Mouse (Mus musculus): Measurements from ENCODE around the gene Acsbg1. TPM values are rescaled to one million over a fixed set of nuclear protein-coding genes. Genes with fewer than 3 reads are reported as not detected.
"Not testable (repeated sequence)": the region's sequence is repeated elsewhere in the genome, so short reads cannot be mapped to it uniquely, and the experiment has no call there.

Acsbg1 gene
- polyA plus RNA-seq, 1 experiment from 2014 or later = 11.4 TPM

DNA sequence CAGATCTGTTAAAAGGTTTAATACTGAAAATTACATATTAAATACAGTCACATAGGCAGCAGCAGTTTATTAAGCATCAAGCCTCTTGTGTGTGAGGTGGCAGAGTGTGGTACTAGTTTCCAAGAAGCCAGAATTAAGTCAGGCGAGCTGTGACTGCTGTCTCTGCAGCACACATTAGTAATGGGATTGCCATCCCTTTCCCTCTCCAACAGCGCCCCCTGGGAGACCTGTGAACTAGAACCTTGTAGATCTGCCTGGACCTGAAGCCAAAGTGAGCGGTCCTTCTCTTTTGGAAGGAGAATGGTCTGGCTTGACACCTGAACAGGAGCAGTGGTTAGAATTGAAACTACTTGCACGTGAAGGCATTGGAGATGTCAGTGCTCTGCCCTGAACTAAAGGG is 56.8 kb downstream of the Acsbg1 start:
- no peak overlapping the region for H3K9ac ChIP-seq (ENCODE audit: low read length)
- H3K27me3 ChIP-seq (ENCODE audit: control insufficient read depth, insufficient read depth, low read length) = no peaks in the 10 kb centered on the region
- H3K9me3 ChIP-seq (replicated peaks; ENCODE audit: control insufficient read depth, low read length) = no peaks in the 10 kb centered on the region
- ATAC-seq (ENCODE audit: insufficient read depth, low FRiP score) = no peak
- peaks cover 5% of the 10 kb centered on the region; the same call in 1 of the 2 replicates for H3K36me3 ChIP-seq (ENCODE audit: control insufficient read depth, insufficient read depth, low read length)
- H3K4me2 ChIP-seq (ENCODE audit: low read depth, low read length) = no peak overlapping the region
- H3K4me3 ChIP-seq (replicated peaks; ENCODE audit: low read length) = no peak overlapping the region
- WGBS = 65% methylated on average over 4 of the region's 4 CpGs
- no peaks in the 10 kb centered on the region for H3K4me1 ChIP-seq (ENCODE audit: control insufficient read depth, insufficient read depth, low read length)
- no peak overlapping the region for H3K27ac ChIP-seq (ENCODE audit: low read length)

DNA sequence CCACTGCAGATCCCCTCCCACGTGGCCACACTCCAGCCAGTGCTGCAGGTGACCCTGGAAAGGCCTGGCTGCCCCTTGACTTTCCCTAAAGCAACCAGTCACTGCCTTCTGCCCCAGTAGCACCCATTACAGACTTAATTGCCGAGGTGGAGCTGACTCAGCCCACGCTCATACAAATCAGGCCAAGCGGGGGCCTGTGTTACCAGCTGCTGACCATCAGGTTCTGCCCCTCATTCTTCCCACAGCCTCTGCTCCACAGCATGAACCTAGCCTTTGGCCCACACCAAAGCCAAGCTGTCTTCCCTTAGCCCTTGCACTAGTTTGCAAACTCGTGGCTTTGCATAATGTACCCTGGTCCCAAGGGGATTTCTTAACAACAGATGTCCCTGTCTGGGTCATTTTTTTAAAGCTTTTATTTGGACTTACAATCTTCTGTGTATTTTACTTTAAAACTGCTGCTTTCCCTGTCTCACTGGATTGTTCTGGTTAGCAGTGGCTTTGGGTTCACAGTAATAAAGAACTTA is 57.5 kb downstream of the Acsbg1 start:
- H3K4me1 ChIP-seq (ENCODE audit: control insufficient read depth, insufficient read depth, low read length) = no peaks in the 10 kb centered on the region
- no peak overlapping the region for H3K4me3 ChIP-seq (replicated peaks; ENCODE audit: low read length)
- 76% methylated on average over 5 of the region's 5 CpGs for WGBS
- no peak for ATAC-seq (ENCODE audit: insufficient read depth, low FRiP score)
- no peak overlapping the region for H3K9ac ChIP-seq (ENCODE audit: low read length)
- H3K36me3 ChIP-seq (ENCODE audit: control insufficient read depth, insufficient read depth, low read length) = peaks cover 9% of the 10 kb centered on the region
- H3K27me3 ChIP-seq (ENCODE audit: control insufficient read depth, insufficient read depth, low read length) = no peaks in the 10 kb centered on the region
- no peak overlapping the region for H3K27ac ChIP-seq (ENCODE audit: low read length)
- no peak overlapping the region for H3K4me2 ChIP-seq (ENCODE audit: low read depth, low read length)
- no peaks in the 10 kb centered on the region for H3K9me3 ChIP-seq (replicated peaks; ENCODE audit: control insufficient read depth, low read length)

DNA sequence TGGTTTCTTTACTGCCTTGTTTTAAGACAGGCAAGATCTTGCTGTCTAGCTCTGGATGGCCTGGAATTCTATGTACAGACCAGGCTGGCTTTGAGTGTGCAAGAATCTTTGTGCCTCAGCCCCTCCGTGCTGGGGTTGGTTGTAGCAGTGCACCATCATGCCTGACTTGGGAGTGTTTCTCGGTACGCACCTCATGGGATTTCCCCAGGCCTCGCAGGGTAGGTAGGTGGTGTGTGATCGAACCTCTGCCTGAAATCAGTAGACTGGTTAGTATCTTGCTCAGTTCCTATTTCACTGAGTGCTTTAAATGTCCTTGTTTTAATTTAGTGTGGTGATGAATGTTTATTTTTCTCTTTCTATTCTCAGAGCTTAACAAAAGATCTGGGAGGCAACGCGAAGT is 58.8 kb downstream of the Acsbg1 start:
- no peak overlapping the region for H3K9ac ChIP-seq (ENCODE audit: low read length)
- peaks cover 19% of the 10 kb centered on the region for H3K36me3 ChIP-seq (ENCODE audit: control insufficient read depth, insufficient read depth, low read length)
- no peak overlapping the region for H3K27ac ChIP-seq (ENCODE audit: low read length)
- H3K27me3 ChIP-seq (ENCODE audit: control insufficient read depth, insufficient read depth, low read length) = no peaks in the 10 kb centered on the region
- WGBS = 80% methylated on average over 7 of the region's 7 CpGs
- H3K4me1 ChIP-seq (ENCODE audit: control insufficient read depth, insufficient read depth, low read length) = no peaks in the 10 kb centered on the region
- H3K4me3 ChIP-seq (replicated peaks; ENCODE audit: low read length) = no peak overlapping the region
- no peak for ATAC-seq (ENCODE audit: insufficient read depth, low FRiP score)
- no peaks in the 10 kb centered on the region for H3K9me3 ChIP-seq (replicated peaks; ENCODE audit: control insufficient read depth, low read length)
- no peak overlapping the region for H3K4me2 ChIP-seq (ENCODE audit: low read depth, low read length)

DNA sequence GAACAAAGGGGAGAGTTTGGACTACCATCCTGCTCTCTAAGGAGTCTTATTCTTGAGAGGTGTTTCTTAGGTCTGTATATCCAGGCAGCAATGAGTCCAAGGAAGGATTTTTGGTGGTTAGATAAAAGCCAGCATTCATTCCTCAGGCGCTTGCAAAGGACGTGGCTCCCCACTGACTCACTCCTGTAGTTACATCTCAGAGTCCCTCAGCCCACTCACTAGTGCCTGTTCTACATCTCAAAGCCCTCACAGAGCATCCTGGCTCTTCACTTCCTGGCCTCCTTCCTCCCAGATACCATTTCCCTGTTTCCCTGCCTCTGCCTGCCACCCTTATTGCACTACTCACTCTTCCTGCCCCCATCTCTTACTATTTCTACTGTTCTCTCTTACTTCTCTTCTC is 59.3 kb downstream of the Acsbg1 start:
- ATAC-seq (ENCODE audit: insufficient read depth, low FRiP score) = no peak
- Histone ChIP-seq H3K4me2 (ENCODE audit: low read depth, low read length) (no peak overlapping the region), H3K27ac (ENCODE audit: low read length) (no peak overlapping the region), H3K4me1 (ENCODE audit: control insufficient read depth, insufficient read depth, low read length) (no peaks in the 10 kb centered on the region), H3K27me3 (ENCODE audit: control insufficient read depth, insufficient read depth, low read length) (no peaks in the 10 kb centered on the region), H3K36me3 (ENCODE audit: control insufficient read depth, insufficient read depth, low read length) (peaks cover 21% of the 10 kb centered on the region), H3K9me3 (replicated peaks; ENCODE audit: control insufficient read depth, low read length) (no peaks in the 10 kb centered on the region), H3K4me3 (replicated peaks; ENCODE audit: low read length) (no peak overlapping the region), H3K9ac (ENCODE audit: low read length) (no peak overlapping the region)
- WGBS = 90% methylated on average over 2 of the region's 2 CpGs

DNA sequence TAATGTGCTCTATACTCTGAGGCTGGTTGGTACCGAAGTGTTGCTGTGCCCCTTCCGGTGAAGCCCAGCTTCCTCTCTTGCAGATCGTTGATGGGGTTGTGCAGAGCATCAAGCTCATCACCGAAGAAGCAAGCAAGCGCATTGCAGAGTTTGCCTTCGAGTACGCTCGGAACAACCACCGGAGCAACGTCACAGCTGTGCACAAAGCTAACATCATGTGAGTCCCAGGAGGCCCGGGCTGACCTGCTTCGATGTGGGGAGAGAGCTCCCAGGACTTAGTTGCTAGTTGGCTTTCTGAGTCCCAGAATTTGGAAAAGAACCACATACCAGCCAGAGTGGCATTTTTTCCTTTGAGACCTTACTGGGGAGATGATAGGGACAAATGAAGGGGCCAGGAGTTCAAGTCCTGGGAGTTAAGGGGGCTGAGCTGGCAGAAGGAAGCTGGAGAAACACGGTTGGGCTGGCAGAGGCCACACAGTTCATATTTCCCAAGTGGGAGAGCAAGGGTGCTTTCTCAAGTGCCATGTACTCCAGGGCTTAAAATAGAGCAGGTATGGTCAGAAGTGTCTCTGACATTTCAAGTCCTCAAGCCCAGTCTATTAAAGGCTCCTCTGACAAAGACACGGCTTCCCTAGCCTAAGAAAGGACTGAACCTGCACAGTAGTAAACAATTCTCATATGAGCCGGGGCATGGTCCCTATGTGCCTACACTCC is 64.8 kb downstream of the Acsbg1 start:
- Histone ChIP-seq H3K4me3 (replicated peaks; ENCODE audit: low read length) (no peak overlapping the region), H3K9ac (ENCODE audit: low read length) (no peak overlapping the region), H3K4me2 (ENCODE audit: low read depth, low read length) (no peak overlapping the region), H3K27ac (ENCODE audit: low read length) (no peak overlapping the region), H3K36me3 (ENCODE audit: control insufficient read depth, insufficient read depth, low read length) (peaks cover 23% of the 10 kb centered on the region), H3K9me3 (replicated peaks; ENCODE audit: control insufficient read depth, low read length) (no peaks in the 10 kb centered on the region), H3K4me1 (ENCODE audit: control insufficient read depth, insufficient read depth, low read length) (no peaks in the 10 kb centered on the region), H3K27me3 (ENCODE audit: control insufficient read depth, insufficient read depth, low read length) (no peaks in the 10 kb centered on the region)
- 90% methylated on average over 15 of the region's 15 CpGs for WGBS
- no peak for ATAC-seq (ENCODE audit: insufficient read depth, low FRiP score)

DNA sequence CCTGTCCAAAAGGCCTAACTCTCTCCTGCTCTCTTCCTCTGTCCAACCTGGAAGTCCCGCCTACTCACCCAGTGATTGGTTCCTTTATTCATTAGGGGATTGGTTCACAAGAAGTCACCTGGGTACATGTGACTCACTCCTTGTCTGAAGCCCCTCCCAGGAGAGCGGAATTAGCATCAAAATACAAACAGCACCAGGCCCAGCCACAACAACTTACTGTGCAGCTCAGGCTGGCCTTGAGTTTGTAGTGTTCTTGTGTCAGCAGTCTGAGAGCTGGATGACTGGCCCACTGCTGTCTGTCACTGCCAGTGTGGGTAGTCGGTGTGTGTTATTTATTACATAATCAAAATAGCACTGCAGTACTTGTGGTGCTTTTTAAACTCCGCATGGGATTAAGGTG is 68.0 kb downstream of the Acsbg1 start:
- H3K4me1 ChIP-seq (ENCODE audit: control insufficient read depth, insufficient read depth, low read length); ATAC-seq (ENCODE audit: insufficient read depth, low FRiP score); H3K4me3 ChIP-seq (replicated peaks; ENCODE audit: low read length); H3K27me3 ChIP-seq (ENCODE audit: control insufficient read depth, insufficient read depth, low read length); H3K9me3 ChIP-seq (replicated peaks; ENCODE audit: control insufficient read depth, low read length); H3K27ac ChIP-seq (ENCODE audit: low read length); H3K4me2 ChIP-seq (ENCODE audit: low read depth, low read length); H3K9ac ChIP-seq (ENCODE audit: low read length): not testable (repeated sequence)
- WGBS = 84% methylated on average over 4 of the region's 4 CpGs
- peaks cover 15% of the 10 kb centered on the region for H3K36me3 ChIP-seq (ENCODE audit: control insufficient read depth, insufficient read depth, low read length)

DNA sequence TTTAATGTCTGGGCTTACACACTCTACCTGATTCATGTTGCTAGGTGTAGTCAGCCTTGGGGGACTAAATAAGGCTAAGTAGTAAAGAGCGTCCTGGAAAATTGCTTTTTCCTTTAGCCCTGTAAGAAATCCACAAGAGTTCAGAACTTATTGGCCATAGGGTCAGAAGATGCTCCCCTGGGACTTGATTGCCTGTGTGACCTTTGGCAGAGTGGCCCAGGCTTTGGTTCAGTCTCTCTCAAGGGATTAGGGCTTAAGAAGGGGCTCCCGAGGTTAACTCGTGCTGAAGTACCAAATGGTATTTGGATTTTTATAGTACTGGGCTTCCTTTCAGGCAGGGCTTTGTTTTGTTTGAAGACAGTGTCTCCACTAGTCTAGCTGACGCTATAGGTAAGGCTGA is 73.8 kb downstream of the Acsbg1 start:
- ATAC-seq (ENCODE audit: insufficient read depth, low FRiP score) = no peak
- WGBS = 62% methylated on average over 4 of the region's 4 CpGs
- no peak overlapping the region; the same call in 1 of the 2 replicates for H3K9ac ChIP-seq (ENCODE audit: low read length)

DNA sequence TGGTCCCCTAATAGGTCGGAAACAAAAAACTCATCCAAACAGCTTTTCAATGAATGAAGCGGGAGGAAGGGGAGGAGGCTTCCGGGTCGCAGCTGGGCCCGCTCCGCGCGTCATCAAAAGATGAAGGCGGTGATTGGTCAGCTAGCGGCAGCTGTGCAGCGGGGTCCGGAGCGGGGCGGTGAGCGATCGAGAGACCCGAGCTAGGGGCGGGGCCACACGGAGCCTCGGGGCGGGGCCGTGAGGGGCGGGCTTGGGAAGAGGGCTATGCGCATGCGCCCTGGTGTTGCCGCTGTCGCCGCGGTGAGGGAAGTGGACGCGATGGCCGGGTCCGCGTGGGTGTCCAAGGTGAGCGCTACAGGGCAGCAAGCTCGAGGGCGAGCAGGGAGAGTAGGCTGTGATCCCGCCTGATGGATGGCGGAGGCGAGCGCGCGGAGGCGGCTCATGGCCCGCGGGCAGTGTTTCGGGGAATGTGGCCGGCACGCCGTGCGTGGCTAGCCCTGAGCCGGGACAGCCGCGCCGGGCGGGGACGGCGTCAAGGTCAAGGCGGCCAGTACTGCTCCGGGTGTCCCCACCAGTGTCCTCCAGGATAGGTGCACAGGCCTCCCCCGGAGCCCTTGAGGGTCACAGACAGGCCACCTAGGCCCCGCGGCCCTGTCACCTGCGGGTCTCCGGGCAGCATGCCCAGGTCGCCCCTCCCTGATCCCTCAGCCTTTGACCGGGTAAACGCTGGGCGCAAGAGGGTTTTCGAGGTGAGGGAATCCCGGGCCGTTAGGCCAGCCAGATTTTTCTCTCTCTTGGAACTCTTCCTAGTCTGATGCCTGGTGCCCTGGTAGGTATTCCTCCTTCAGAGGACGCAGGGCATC is 75.2 kb downstream of the Acsbg1 start, which contains the start of gene Idh3a:
Gene Idh3a (plus strand): TSS at position 136 of the 863 bp plus-strand sequence.
- WGBS = under 1% methylated on average over 72 of the region's 73 CpGs
- H3K4me1 ChIP-seq (ENCODE audit: control insufficient read depth, insufficient read depth, low read length) = peaks cover 11% of the 10 kb centered on the region
- no peaks in the 10 kb centered on the region for H3K9me3 ChIP-seq (replicated peaks; ENCODE audit: control insufficient read depth, low read length)
- no peaks in the 10 kb centered on the region for H3K36me3 ChIP-seq (ENCODE audit: control insufficient read depth, insufficient read depth, low read length)
- H3K27ac ChIP-seq (ENCODE audit: low read length) = no peak within 1 kb of the TSS
- H3K4me3 ChIP-seq (replicated peaks; ENCODE audit: low read length) = peak within 1 kb of the TSS; percentile 96
- H3K4me2 ChIP-seq (ENCODE audit: low read depth, low read length) = peak within 1 kb of the TSS; percentile 86
- H3K9ac ChIP-seq (ENCODE audit: low read length) = peak within 1 kb of the TSS; percentile 87
- peak; percentile 99 for ATAC-seq (ENCODE audit: insufficient read depth, low FRiP score)
- no peaks in the 10 kb centered on the region for H3K27me3 ChIP-seq (ENCODE audit: control insufficient read depth, insufficient read depth, low read length)

More for the DNA sequence above, 73.8 kb downstream of the Acsbg1 start:
- no peaks in the 10 kb centered on the region for H3K27me3 ChIP-seq (ENCODE audit: control insufficient read depth, insufficient read depth, low read length)
- no peak overlapping the region for H3K27ac ChIP-seq (ENCODE audit: low read length)
- H3K4me2 ChIP-seq (ENCODE audit: low read depth, low read length) = peak overlapping the region; percentile 86; the same call in 1 of the 2 replicates
- peaks cover 11% of the 10 kb centered on the region for H3K4me1 ChIP-seq (ENCODE audit: control insufficient read depth, insufficient read depth, low read length)
- no peak overlapping the region for H3K4me3 ChIP-seq (replicated peaks; ENCODE audit: low read length)
- H3K9me3 ChIP-seq (replicated peaks; ENCODE audit: control insufficient read depth, low read length) = no peaks in the 10 kb centered on the region
- H3K36me3 ChIP-seq (ENCODE audit: control insufficient read depth, insufficient read depth, low read length) = 0 out of 2 replicates have a peak, but pooled peaks cover 4% of the 10 kb centered on the region

DNA sequence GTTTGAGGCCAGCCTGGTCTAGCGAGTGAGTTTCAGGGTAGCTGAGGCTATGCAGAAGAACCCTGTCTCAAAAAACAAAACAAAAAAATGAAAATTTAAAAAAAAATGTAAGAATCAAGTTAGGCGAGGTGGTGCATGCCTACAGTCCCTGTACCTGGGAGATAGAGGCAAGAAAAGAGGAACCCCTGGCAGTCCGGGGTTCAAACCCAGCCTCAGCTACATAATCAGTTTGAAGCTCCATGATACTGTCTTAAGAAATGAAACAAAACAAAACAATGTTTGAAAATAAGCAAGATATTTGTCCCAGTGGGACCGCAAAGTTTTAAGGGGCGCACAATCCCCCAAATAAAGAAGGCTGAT is 75.9 kb downstream of the Acsbg1 start:
- ATAC-seq (ENCODE audit: insufficient read depth, low FRiP score) = 0 out of 2 replicates have a peak, but pooled peaks have one; percentile 1
- WGBS = 28% methylated on average over 5 of the region's 5 CpGs
- peak overlapping the region; percentile 41; the same call in 1 of the 2 replicates for H3K9ac ChIP-seq (ENCODE audit: low read length)

More for the DNA sequence above, 75.9 kb downstream of the Acsbg1 start:
- no peaks in the 10 kb centered on the region for H3K27me3 ChIP-seq (ENCODE audit: control insufficient read depth, insufficient read depth, low read length)
- no peaks in the 10 kb centered on the region for H3K9me3 ChIP-seq (replicated peaks; ENCODE audit: control insufficient read depth, low read length)
- no peak overlapping the region for H3K27ac ChIP-seq (ENCODE audit: low read length)
- peaks cover 11% of the 10 kb centered on the region for H3K4me1 ChIP-seq (ENCODE audit: control insufficient read depth, insufficient read depth, low read length)
- H3K4me2 ChIP-seq (ENCODE audit: low read depth, low read length) = peak overlapping the region; percentile 86
- H3K36me3 ChIP-seq (ENCODE audit: control insufficient read depth, insufficient read depth, low read length) = no peaks in the 10 kb centered on the region
- H3K4me3 ChIP-seq (replicated peaks; ENCODE audit: low read length) = peak overlapping the region; percentile 96

Data from stomach, embryonic 16.5 days (tissue).